Mouse (Mus musculus): ENCODE results near the gene Klhdc8a. TPM values are rescaled to one million over a fixed set of nuclear protein-coding genes. Genes with fewer than 3 reads are reported as not detected.
A peak's percentile ranks its signal among the peaks of the same experiment; 100 is the strongest.
"Not testable (repeated sequence)": the region's sequence is repeated elsewhere in the genome, so short reads cannot be mapped to it uniquely, and the experiment has no call there.

Gene Klhdc8a
- polyA plus RNA-seq, 2 experiments from 2014 or later, result not detected

DNA sequence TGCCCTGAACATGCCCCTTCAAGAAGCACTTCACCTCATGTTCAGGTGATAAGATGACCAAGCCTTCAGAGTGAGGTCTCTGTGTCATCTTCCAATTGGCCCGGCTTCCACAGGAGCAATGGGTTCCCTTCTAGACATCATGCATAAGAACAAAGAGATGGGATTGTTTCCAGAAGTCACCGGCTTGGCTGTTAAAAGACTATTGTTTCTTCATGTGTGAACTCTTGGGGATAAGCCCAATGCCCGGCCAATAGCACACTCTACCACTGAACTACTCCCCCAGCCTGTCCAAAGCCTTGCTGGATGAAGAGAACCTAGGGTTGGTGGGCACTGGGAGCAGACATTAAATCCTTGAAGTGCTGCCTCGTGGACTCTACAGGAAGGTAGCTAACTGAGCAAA, 47.1 kb downstream of the Klhdc8a start:
- no peak for ATAC-seq

DNA sequence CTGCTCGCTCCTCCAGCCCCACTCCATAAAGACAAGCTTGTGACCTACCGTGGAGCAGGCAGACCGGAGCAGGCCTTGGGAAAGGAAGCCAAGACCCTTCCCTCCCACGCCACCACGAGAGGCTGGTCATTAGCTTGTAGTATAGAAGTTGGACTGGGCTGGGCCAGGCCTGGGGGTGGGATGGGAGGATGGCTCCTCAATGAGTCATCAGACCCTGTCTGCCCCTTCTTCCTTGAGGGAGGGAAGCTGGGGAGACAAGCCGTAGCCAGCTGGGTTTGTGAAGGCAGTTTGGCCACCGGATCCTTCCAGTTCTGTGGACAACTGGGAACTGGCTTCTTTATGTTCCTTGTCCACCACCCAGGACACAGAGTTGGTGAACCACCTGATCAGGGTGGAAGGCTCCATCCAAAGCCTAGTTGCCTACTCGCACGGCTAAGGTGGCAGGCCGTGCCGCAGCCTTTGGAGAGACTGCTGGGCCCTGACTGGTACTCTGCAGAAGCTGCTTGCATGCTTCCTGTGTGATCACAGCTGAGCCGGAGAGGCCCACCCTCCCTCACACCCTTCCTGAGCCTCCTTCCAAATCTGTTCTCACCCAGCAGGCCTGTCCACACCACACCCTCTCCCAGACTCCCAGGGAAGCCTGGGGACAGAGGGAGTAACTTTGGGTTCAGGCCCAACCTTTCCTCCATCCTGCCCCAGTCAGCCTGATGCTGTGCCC, 47.9 kb downstream of the Klhdc8a start:
- no peak for ATAC-seq

DNA sequence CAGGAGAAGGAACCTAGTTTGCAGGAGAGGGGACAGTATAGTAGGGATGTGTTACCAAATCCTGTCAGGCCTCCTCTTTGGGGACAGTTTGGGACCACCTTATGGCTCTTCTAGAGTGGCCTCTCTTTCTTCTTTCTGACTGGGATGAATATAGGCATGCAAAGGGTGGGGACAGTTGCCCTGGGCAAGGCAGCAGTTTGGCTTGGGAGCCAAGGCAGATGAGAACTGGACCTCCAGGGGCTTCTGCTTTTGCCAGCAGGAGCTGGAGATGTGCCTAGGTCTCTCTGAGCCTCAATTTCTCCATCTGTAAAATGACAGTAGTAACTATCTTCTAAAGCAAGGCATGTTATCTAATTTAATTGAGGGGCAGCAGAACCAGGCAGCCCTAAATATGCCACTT, 48.5 kb downstream of the Klhdc8a start:
- no peak for ATAC-seq

DNA sequence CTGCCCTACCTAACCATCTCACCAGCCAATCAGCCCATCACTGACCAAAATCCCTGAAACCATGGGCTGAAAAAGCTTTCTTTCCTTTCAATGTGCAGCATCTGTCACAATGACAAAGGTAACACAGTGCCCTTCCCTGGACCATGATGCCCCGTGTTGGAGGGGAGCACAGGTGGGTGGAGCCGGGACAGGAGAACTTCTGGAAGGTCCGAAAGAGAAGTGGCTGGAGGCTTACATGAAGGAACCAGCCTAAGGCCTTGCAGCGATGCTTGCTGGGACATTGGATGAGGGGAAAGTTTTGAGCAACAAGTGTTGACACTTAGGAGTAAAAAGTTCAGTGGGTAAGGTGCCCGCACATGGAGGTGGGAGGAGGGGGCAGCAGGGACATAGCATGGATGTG, 50.0 kb downstream of the Klhdc8a start:
- no peak for ATAC-seq

DNA sequence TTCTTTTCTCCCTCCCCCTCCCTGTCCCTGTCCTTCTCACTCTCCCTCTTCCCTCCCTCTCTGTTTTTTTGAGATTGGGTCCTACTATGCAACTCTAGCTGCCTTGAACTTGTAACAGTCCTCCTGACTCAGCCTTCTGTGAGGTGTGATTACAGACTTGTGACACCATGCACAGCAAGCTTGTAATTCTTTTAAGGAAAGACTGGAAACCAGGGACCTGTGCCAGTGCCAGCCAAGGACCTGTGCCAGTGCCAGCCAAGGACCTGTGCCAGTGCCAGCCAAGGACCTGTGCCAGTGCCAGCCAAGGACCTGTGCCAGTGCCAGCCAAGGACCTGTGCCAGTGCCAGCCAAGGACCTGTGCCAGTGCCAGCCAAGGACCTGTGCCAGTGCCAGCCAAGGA, 50.6 kb downstream of the Klhdc8a start:
- ATAC-seq, result not testable (repeated sequence)

DNA sequence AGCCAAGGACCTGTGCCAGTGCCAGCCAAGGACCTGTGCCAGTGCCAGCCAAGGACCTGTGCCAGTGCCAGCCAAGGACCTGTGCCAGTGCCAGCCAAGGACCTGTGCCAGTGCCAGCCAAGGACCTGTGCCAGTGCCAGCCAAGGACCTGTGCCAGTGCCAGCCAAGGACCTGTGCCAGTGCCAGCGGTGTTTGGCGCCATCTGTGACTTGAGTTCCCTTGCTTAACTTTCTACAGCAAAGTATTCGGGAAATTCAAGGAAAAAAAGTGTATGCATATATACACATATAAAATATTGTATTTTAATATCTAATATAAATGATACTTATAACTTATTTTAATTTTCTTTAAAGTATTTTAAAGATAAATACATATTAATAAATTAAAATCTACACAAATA, 51.2 kb downstream of the Klhdc8a start:
- ATAC-seq, result not testable (repeated sequence)

DNA sequence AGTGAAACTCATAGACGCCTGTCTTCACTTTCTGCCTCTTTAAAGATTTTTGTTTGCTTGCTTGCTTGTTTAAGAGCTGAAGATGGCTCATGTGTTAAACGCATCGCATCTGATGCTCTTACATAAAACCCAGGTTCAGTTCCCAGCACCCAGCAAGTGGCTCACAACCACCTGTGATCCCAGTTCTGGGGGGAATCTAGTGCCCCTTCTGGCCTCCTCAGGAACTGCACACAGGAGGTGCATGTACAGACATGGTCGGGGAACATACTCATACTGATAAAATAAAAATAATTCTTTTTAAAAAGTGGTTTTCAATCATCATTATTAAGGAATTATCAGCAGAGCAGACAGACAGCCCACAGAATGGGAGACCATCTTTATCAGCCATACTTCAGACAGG, 52.6 kb downstream of the Klhdc8a start:
- ATAC-seq, result no peak

DNA sequence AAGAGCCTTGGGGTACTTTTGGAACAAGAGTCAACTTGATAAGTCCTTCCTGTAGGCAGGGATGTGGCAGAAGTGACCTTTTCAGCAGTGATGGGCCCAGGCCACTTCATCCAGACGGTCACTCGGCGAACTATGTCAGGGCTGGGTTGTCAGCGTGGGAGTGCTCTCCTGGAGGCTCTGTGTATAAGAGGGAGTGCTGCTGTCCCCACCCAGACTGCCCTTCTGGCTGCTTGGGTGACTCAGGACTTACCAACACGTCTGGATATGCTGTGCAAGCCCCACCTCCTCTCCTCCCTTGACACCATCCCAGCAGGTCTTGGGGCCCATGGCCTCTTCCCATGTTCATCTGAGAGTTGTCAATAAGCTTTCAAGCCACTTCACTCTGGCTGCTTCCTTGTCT, 55.0 kb downstream of the Klhdc8a start:
- ATAC-seq, result no peak

DNA sequence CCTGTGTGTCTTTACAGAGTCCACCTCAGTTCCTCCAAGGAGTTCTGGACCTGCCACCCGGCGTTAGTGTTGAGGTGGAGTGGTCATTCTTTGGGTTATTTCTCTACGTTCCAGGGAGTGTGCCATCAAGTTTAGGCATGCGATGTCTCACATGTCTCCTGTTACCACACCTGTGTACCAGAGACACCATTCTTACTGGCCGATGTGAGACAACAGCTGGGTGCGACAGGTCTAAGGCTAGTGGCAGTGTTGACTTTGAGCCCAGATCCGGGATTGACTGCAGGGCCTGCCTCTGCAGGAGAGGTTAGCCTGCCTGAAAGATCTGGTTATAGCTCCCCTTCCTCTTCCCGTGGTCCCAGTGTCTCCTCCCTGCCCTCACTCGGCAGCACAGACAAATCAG, 55.8 kb downstream of the Klhdc8a start:
- ATAC-seq, result no peak

DNA sequence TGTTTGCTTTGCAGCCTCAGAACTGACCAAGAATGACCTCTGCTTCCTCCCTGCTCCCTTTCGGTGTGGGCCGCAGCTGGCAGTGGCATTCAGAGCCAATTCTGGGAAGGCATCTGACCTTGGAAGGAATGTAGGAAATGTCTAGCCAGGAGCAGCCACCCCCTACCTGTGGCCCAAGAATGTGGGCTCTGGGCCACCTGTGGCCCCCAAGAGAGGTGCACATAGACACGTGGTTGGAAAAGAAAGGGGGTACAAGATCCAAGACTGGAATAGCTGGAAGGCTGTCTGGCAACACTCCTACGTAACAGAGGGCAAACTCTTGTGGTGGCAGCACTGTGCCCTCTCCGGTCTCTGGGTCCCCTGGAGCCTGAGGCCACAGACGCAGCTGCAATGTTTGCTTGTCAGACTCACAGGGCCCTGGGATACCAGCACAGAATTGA, 56.8 kb downstream of the Klhdc8a start:
- ATAC-seq, result no peak

DNA sequence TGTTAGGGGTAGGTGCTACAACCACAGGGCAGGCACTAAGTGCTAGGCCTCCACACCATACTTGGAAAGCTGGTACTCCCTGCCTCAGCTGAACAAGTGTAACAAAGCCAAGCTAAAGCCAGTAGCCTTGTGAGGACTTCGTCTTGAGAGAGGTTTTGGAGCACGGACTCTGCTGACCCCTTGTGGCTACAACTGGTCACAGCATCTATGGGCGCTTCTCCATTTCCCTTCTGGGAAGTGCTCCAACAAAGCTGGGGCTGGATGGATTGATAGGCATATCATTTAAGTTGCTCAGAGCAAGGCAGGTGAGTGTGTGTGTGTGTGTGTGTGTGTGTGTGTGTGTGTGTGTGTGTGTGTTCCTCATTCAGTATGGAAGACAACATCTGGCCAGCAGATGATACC, 57.4 kb downstream of the Klhdc8a start:
- peak; percentile 84 for ATAC-seq

DNA sequence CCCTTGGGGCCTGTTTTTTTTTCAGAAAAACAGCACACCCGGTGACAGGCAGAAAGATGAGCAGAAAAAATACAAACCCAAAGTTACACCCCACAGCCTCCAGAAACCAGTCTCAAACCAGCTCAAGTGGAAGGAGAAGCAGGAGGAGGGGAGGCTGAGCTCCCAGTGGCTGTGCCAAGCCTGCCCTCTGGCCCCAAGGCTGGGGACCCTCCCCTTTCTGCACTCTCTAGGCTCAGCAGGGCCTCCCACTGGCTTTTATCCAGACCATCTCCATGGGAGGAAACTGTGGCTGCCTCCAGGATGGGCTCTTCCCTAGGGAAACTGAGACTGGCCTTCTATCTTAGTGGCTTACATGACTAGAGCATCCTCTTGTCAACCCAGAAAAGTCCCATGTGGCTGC, 58.4 kb downstream of the Klhdc8a start:
- no peak for ATAC-seq

Other genes starting within 250 kb of the Klhdc8a start
- gene Mfsd4a, start 230.6 kb upstream of the Klhdc8a start, polyA plus RNA-seq (2017; shearing (Covaris generic)), result 10 to 100 TPM; 39.0 to 45.4 TPM
- not detected for gene Cdk18, start 158.9 kb upstream of the Klhdc8a start, polyA plus RNA-seq (2017; shearing (Covaris generic))
- not detected for gene Lemd1, start 107.2 kb upstream of the Klhdc8a start, polyA plus RNA-seq (2017; shearing (Covaris generic))
- gene AC124108.1, start 107.2 kb upstream of the Klhdc8a start, polyA plus RNA-seq (2017; shearing (Covaris generic)), result not detected
- gene Gm10188, start 68.9 kb upstream of the Klhdc8a start, polyA plus RNA-seq (2017; shearing (Covaris generic)), result not detected
- 1 to 10 TPM; 2.0 TPM for gene Nuak2, start 17.5 kb downstream of the Klhdc8a start, polyA plus RNA-seq (2017; shearing (Covaris generic))
- 1 to 10 TPM in 1 of 2 experiments, under 1 TPM in 1; 0.54 to 1.6 TPM for gene Tmcc2, start 92.7 kb downstream of the Klhdc8a start, polyA plus RNA-seq (2017; shearing (Covaris generic))
- gene Dstyk, start 118.9 kb downstream of the Klhdc8a start, polyA plus RNA-seq (2017; shearing (Covaris generic)), result 1 to 10 TPM; 4.0 to 4.3 TPM
- gene Rbbp5, start 178.7 kb downstream of the Klhdc8a start, polyA plus RNA-seq (2017; shearing (Covaris generic)), result 10 to 100 TPM; 29.0 to 30.0 TPM
- 1 to 10 TPM; 3.2 to 6.5 TPM for gene Tmem81, start 207.6 kb downstream of the Klhdc8a start, polyA plus RNA-seq (2017; shearing (Covaris generic))
- not detected for gene Cntn2, start 244.6 kb downstream of the Klhdc8a start, polyA plus RNA-seq (2017; shearing (Covaris generic))

All from activated CD4-positive, CD25-positive, alpha-beta regulatory T cell, adult 4 months (primary cell).